Mouse (Mus musculus): ENCODE measurements around the gene Siva1. TPM values are rescaled to one million over a fixed set of nuclear protein-coding genes. Genes with fewer than 3 reads are reported as not detected.

Gene Siva1
- polyA plus RNA-seq, 1 experiment from 2014 or later = 148 TPM

DNA sequence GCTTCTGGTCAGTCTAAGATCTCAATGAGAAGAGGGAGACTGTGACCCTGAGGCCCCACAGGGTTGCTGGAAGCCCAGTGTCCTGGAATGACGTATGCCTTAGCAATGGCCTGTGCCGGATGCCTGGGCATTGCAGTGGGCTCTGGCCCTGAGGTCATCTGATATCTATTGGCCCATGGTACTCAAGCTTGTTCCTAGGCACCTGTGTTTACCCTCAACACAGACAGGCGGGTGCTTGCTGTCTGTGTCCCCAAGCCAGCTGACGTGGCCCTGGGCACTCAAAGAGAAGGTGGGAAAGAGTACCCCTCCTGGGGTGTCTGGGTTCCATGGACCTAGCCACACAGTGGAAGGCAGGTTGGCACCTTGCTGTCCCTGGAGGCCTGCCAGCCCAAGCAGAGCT lies 18.8 kb upstream of the Siva1 start:
- Histone ChIP-seq H3K36me3 (no peaks in the 10 kb centered on the region), H3K4me2 (no peak overlapping the region), H3K4me3 (replicated peaks) (no peak overlapping the region), H3K4me1 (replicated peaks) (peaks cover 68% of the 10 kb centered on the region), H3K9ac (no peak overlapping the region), H3K27me3 (peaks cover 14% of the 10 kb centered on the region), H3K27ac (no peak overlapping the region), H3K9me3 (replicated peaks) (no peaks in the 10 kb centered on the region)
- 73% methylated on average over 4 of the region's 4 CpGs for WGBS (ENCODE audit: insufficient replicate concordance)
- DNase-seq = no peak
- ATAC-seq (ENCODE audit: low read depth) = no peak

DNA sequence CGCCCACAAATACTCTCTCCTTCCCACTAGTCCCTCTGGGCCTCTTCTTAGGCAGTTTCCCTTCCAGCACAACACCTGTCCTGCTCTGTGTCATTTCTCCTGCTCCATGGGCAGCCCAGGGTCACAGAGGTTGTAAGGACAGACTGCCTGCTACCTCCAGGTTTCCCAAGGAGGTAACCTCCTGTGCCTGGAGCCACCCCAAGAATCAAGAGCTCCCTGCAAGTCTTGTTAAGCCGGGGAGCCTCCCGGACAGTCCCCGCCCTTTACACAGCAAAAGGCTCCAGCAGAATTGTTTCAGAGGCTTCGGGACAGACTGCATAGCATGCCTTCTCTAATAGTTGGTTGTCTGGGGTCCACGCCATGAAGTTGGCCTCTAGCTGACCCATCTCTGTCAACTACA lies 18.0 kb upstream of the Siva1 start:
- H3K9me3 ChIP-seq (replicated peaks) = no peaks in the 10 kb centered on the region
- WGBS (ENCODE audit: insufficient replicate concordance) = 53% methylated on average over 6 of the region's 6 CpGs
- DNase-seq (no peak), ATAC-seq (ENCODE audit: low read depth) (no peak)
- no peak overlapping the region for H3K4me3 ChIP-seq (replicated peaks)
- no peak overlapping the region for H3K9ac ChIP-seq
- H3K27me3 ChIP-seq = peaks cover 7% of the 10 kb centered on the region
- peaks cover 68% of the 10 kb centered on the region for H3K4me1 ChIP-seq (replicated peaks)
- no peaks in the 10 kb centered on the region for H3K36me3 ChIP-seq
- H3K4me2 ChIP-seq = no peak overlapping the region
- no peak overlapping the region for H3K27ac ChIP-seq

DNA sequence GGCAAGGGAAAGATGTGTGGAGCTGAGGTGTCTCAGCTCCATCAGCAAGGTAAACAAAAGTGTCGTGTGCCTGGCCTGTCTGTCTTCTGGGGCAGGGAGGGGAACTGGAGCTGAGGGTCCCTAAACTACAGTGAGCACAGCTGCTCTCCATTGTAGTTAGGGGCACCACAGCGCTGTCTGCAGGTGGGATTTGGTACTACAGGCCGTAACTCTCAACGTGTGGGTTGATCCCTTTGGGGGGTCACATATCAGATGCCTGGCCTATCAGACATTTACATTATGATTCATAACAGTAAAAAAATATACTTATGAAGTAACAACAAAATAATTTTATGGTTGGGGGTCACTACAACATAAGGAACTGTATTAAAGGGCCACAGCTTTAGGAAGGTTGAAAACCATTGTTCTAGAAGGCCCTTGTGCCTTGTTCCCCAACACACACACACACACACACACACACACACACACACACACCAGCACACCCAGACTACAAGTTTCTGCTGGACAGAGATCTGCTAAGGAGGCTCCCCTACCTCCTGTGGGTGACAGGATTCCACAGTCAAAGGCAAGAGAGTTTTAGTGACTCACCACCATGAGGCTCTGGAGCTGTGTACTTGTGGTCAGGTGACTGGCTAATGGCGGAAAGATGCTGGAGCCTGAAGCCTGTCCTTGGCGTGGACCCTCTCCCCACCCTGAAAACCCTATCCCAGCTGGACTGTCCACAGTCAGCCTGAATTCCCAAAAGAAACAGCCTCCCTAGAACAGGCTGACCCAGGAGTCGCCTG lies 17.2 kb upstream of the Siva1 start:
- H3K4me2 ChIP-seq = no peak overlapping the region
- ATAC-seq (ENCODE audit: low read depth) (no peak), DNase-seq (no peak)
- peak overlapping the region; percentile 8; the same call in 1 of the 2 replicates for H3K27ac ChIP-seq
- H3K9ac ChIP-seq = no peak overlapping the region
- peaks cover 68% of the 10 kb centered on the region for H3K4me1 ChIP-seq (replicated peaks)
- H3K27me3 ChIP-seq = 0 out of 2 replicates have a peak, but pooled peaks cover 2% of the 10 kb centered on the region
- 50% methylated on average over 7 of the region's 7 CpGs for WGBS (ENCODE audit: insufficient replicate concordance)
- H3K9me3 ChIP-seq (replicated peaks) = no peaks in the 10 kb centered on the region
- no peaks in the 10 kb centered on the region for H3K36me3 ChIP-seq
- H3K4me3 ChIP-seq (replicated peaks) = no peak overlapping the region

GRCm38 (mm10) chr12:112628197-112628596 lies 16.3 kb upstream of the Siva1 start:
- ATAC-seq (ENCODE audit: low read depth) (no peak), DNase-seq (no peak)
- Histone ChIP-seq H3K4me2 (no peak overlapping the region), H3K27me3 (no peaks in the 10 kb centered on the region), H3K27ac (peak overlapping the region; percentile 53), H3K4me3 (replicated peaks) (no peak overlapping the region), H3K9me3 (replicated peaks) (no peaks in the 10 kb centered on the region), H3K9ac (no peak overlapping the region), H3K4me1 (replicated peaks) (peaks cover 74% of the 10 kb centered on the region), H3K36me3 (no peaks in the 10 kb centered on the region)
- 54% methylated on average over 6 of the region's 6 CpGs for WGBS (ENCODE audit: insufficient replicate concordance)

DNA sequence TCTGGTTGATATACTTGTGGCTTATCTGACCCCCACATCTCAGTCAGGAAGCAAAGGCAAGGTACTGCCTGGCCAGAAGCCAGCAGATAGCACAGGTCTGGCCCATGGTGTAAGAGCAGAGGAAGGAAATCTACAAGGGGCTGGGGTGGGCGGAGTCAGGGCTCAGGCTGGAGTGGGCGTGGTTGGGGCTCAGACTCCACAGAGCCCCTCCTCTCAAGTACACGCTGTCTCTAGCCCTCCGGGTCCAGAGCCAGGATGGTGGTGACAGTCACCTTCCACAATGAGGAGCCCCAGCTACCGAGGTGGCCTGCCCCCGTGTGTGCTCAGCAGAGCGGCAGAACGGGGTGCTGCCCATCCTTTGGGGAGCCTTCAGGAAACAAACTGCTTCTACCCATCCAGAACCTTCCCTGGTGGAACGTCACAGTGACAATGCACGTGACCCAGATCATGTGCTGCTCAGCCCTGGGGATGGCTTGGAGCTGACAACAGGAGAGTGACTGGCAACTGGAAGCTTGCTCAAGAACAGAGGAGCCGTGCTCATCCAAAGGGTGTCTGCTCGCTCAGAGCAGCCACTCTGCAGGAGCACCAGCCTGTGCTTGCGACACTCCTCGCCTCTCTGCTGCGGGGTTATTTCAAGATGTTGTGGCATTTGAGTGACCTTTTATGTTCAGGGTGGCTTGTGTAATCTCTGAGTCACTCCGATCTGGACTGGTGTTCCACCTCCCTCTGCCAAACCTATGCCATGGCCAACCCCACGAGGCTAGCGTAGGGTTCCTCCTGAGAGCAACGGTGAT lies 15.4 kb upstream of the Siva1 start:
- H3K4me3 ChIP-seq (replicated peaks) = peak overlapping the region; percentile 36
- H3K4me2 ChIP-seq = peak overlapping the region; percentile 61
- H3K36me3 ChIP-seq = no peaks in the 10 kb centered on the region
- peak; percentile 57 for DNase-seq
- peak overlapping the region; percentile 53 for H3K27ac ChIP-seq
- no peaks in the 10 kb centered on the region for H3K27me3 ChIP-seq
- ATAC-seq (ENCODE audit: low read depth) = peak; percentile 70
- H3K4me1 ChIP-seq (replicated peaks) = peaks cover 73% of the 10 kb centered on the region
- WGBS (ENCODE audit: insufficient replicate concordance) = 12% methylated on average over 19 of the region's 19 CpGs
- no peaks in the 10 kb centered on the region for H3K9me3 ChIP-seq (replicated peaks)
- H3K9ac ChIP-seq = peak overlapping the region; percentile 15

DNA sequence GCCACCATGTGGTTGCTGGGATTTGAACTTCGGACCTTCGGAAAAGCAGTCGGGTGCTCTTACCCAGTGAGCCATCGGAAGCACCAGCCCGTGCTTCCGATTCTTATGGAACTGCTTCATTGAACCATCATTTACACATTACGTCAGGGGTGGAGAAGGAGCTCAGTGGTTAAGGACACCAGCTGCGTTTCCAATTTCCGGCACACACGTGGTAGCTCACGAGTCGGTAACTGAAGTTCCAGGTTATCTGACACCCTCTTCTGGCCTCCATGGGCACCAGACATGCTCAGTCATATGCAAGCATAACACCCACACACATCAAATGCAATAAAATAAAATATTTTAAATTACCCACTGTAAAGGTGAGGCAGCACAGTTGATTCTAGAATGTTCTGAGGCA lies 14.4 kb upstream of the Siva1 start:
- H3K4me3 ChIP-seq (replicated peaks) = no peak overlapping the region
- DNase-seq = no peak
- H3K27me3 ChIP-seq = no peaks in the 10 kb centered on the region
- ATAC-seq (ENCODE audit: low read depth) = no peak
- peaks cover 77% of the 10 kb centered on the region for H3K4me1 ChIP-seq (replicated peaks)
- 83% methylated on average over 12 of the region's 12 CpGs for WGBS (ENCODE audit: insufficient replicate concordance)
- H3K36me3 ChIP-seq = no peaks in the 10 kb centered on the region
- H3K9me3 ChIP-seq (replicated peaks) = no peaks in the 10 kb centered on the region
- H3K27ac ChIP-seq = no peak overlapping the region
- no peak overlapping the region for H3K9ac ChIP-seq
- H3K4me2 ChIP-seq = no peak overlapping the region

GRCm38 (mm10) chr12:112630796-112631195 lies 13.7 kb upstream of the Siva1 start:
- DNase-seq = no peak
- peak overlapping the region; percentile 5; the same call in 1 of the 2 replicates for H3K27ac ChIP-seq
- no peak overlapping the region for H3K4me2 ChIP-seq
- 67% methylated on average over 5 of the region's 5 CpGs for WGBS (ENCODE audit: insufficient replicate concordance)
- H3K36me3 ChIP-seq = no peaks in the 10 kb centered on the region
- H3K4me3 ChIP-seq (replicated peaks) = no peak overlapping the region
- no peaks in the 10 kb centered on the region for H3K27me3 ChIP-seq
- H3K9ac ChIP-seq = no peak overlapping the region
- peaks cover 75% of the 10 kb centered on the region for H3K4me1 ChIP-seq (replicated peaks)
- no peaks in the 10 kb centered on the region for H3K9me3 ChIP-seq (replicated peaks)
- ATAC-seq (ENCODE audit: low read depth) = no peak

- peaks cover 68% of the 10 kb centered on the region for H3K4me1 ChIP-seq (replicated peaks)
- ATAC-seq (ENCODE audit: low read depth) = no peak
These were observed 13.0 kb upstream of the Siva1 start for GRCm38 (mm10) chr12:112631472-112631871.

DNA sequence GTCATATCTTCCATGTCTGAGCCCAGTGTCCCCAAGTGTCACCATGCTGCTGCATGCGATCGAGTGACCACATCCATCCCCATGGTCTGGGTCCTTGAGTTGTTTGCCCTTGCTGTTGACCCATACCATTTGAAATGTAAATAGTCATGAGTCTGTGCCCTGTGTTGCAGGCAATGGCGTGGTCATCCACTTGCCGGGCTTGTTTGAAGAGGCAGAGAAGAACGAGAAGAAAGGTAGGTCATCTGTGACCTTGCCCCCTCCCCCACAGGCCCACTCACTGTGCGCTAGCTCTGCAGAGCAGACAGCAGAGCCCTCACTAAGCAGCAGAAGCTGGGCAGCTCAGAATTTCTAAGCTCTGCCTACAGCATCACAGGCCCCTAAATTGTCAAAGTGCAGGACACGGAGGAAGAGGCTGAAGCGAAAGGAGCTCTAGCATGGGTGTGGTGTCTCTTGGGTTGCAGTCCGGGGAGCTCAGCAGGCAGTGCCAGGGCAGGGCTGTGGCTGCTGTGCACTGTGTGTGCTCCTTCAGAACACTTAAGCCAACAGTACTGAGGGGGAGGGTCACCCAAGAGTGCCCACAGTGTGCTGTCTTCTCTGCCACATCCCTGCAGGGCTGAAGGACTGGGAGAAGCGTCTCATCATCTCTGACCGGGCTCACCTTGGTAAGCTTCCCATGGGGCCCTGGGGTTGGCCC lies 12.2 kb upstream of the Siva1 start:
- Histone ChIP-seq H3K9ac (no peak overlapping the region), H3K4me1 (replicated peaks) (peaks cover 61% of the 10 kb centered on the region), H3K27me3 (no peaks in the 10 kb centered on the region), H3K4me2 (peak overlapping the region; percentile 10; the same call in 1 of the 2 replicates), H3K36me3 (no peaks in the 10 kb centered on the region), H3K27ac (peak overlapping the region; percentile 20; the same call in 1 of the 2 replicates), H3K4me3 (replicated peaks) (no peak overlapping the region), H3K9me3 (replicated peaks) (no peaks in the 10 kb centered on the region)
- DNase-seq (no peak), ATAC-seq (ENCODE audit: low read depth) (no peak; the same call in 1 of the 2 replicates)
- 56% methylated on average over 11 of the region's 11 CpGs for WGBS (ENCODE audit: insufficient replicate concordance)

More at GRCm38 (mm10) chr12:112631472-112631871, 13.0 kb upstream of the Siva1 start:
- Histone ChIP-seq H3K9ac (no peak overlapping the region), H3K9me3 (replicated peaks) (no peaks in the 10 kb centered on the region), H3K36me3 (no peaks in the 10 kb centered on the region), H3K27ac (peak overlapping the region; percentile 13; the same call in 1 of the 2 replicates), H3K4me2 (no peak overlapping the region), H3K27me3 (no peaks in the 10 kb centered on the region), H3K4me3 (replicated peaks) (no peak overlapping the region)
- 22% methylated on average over 1 of the region's 1 CpGs for WGBS (ENCODE audit: insufficient replicate concordance)
- DNase-seq = no peak

GRCm38 (mm10) chr12:112632907-112633306 lies 11.6 kb upstream of the Siva1 start:
- Histone ChIP-seq H3K4me1 (replicated peaks) (peaks cover 60% of the 10 kb centered on the region), H3K9me3 (replicated peaks) (no peaks in the 10 kb centered on the region), H3K4me3 (replicated peaks) (no peak overlapping the region), H3K27ac (peak overlapping the region; percentile 20; the same call in 1 of the 2 replicates), H3K4me2 (peak overlapping the region; percentile 10; the same call in 1 of the 2 replicates), H3K9ac (no peak overlapping the region), H3K36me3 (no peaks in the 10 kb centered on the region), H3K27me3 (no peaks in the 10 kb centered on the region)
- ATAC-seq (ENCODE audit: low read depth) (no peak), DNase-seq (no peak)
- WGBS (ENCODE audit: insufficient replicate concordance) = 45% methylated on average over 5 of the region's 5 CpGs

- 63% methylated on average over 9 of the region's 9 CpGs for WGBS (ENCODE audit: insufficient replicate concordance)
- Histone ChIP-seq H3K27ac (0 out of 2 replicates have a peak overlapping the region, but pooled peaks have one; percentile 20), H3K4me2 (no peak overlapping the region), H3K27me3 (no peaks in the 10 kb centered on the region), H3K36me3 (no peaks in the 10 kb centered on the region), H3K9me3 (replicated peaks) (no peaks in the 10 kb centered on the region), H3K4me3 (replicated peaks) (no peak overlapping the region), H3K9ac (no peak overlapping the region), H3K4me1 (replicated peaks) (peaks cover 52% of the 10 kb centered on the region)
- DNase-seq (no peak), ATAC-seq (ENCODE audit: low read depth) (no peak)
These were observed 10.8 kb upstream of the Siva1 start for GRCm38 (mm10) chr12:112633686-112634085.

Measured in liver, embryonic 13.5 days (tissue).